Mouse (Mus musculus) duodenum, adult 2 months (tissue): ENCODE results near the gene Gm20826. TPM values are rescaled to one million over a fixed set of nuclear protein-coding genes. Genes with fewer than 3 reads are reported as not detected.

Source experiments
- polyA plus RNA-seq: library from polyadenylated mRNA; depleted of rRNA; stranded (reverse); fragments of >200 nt; gene quantifications from 2 replicates; pipeline ENCODE4 v1.2.3, GENCODE M21; 2012; ENCODE audit warnings: low replicate concordance; rRNA removed

The Gm20826 gene
- polyA plus RNA-seq = not detected in 2 replicates

DNA sequence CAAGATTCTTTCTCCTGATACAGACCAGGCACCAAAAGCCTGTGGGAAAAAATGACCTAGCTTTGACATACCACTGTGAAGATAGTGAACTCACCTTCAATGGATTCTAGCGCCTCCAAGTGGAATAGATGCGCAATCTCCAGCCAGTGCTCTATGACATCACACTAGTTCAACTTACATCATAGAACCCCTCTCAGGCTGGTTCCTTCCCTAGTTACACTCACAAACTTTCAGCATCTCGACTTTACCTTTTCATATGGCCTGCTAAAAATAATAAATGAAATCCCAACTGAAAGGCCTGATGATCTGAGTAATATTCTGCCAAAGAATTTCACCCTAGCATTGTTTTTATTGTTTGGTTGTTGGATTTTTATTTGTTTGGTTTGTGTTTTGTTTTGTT lies at the start of gene Gm20826:
TSS of gene Gm20826 (minus strand) at position 101 of the 400 bp plus-strand sequence.

Other genes starting within 250 kb of the Gm20826 start
- gene Gm21788, start 233.5 kb downstream of the Gm20826 start, polyA plus RNA-seq = not detected in 2 replicates
- gene Gm28576, start 84.5 kb upstream of the Gm20826 start, polyA plus RNA-seq = not detected in 2 replicates